Mouse (Mus musculus) heart, embryonic 15.5 days (tissue): ENCODE measurements around the gene Tlcd2. TPM values are rescaled to one million over a fixed set of nuclear protein-coding genes. Genes with fewer than 3 reads are reported as not detected.

Experiments used
- ATAC-seq: fragments of 200-750 bp; cut with Nextera tagmentation; replicated peaks from 2 replicates; pipeline ENCODE4 v1.8.0; 2017; ENCODE audit warnings: low read depth, moderate TSS enrichment; ENCODE audit not compliant: insufficient number of reproducible peaks, insufficient read depth, low FRiP score
- H3K27ac ChIP-seq: fragments of 300-500 bp; sonication (generic); 2 replicates; pipeline ENCODE4 v1.5.1; 2015; ENCODE audit warnings: mild to moderate bottlenecking, inconsistent platforms
- H3K27me3 ChIP-seq: fragments of 300-500 bp; sonication (generic); 2 replicates; pipeline ENCODE4 v1.6.1; 2015; ENCODE audit warnings: inconsistent platforms
- H3K36me3 ChIP-seq: fragments of 300-500 bp; sonication (generic); 2 replicates; pipeline ENCODE4 v1.6.1; 2015; ENCODE audit warnings: mild to moderate bottlenecking, inconsistent platforms
- H3K4me1 ChIP-seq: fragments of 300-500 bp; sonication (generic); replicated peaks from 2 replicates; pipeline ENCODE4 v1.6.1; 2015; ENCODE audit warnings: inconsistent platforms
- H3K4me2 ChIP-seq: fragments of 300-500 bp; sonication (generic); 2 replicates; pipeline ENCODE4 v1.6.1; 2015; ENCODE audit warnings: inconsistent platforms, mild to moderate bottlenecking, moderate library complexity
- H3K4me3 ChIP-seq: fragments of 300-500 bp; sonication (generic); 2 replicates; pipeline ENCODE4 v1.5.1; 2015; ENCODE audit warnings: mild to moderate bottlenecking, inconsistent platforms
- H3K9ac ChIP-seq: fragments of 300-500 bp; sonication (generic); 2 replicates; pipeline ENCODE4 v1.6.1; 2015; ENCODE audit warnings: mild to moderate bottlenecking, inconsistent platforms
- H3K9me3 ChIP-seq: fragments of 300-500 bp; sonication (generic); replicated peaks from 2 replicates; pipeline ENCODE4 v1.6.1; 2016; ENCODE audit warnings: inconsistent platforms
- WGBS: fragments of 180-500 bp; shearing (Covaris S2); methylation state at CpG from one replicate; pipeline ENCODE4 v1.1.7; 2015; ENCODE audit warnings: mixed read lengths; 5-methylcytosine and 5-hydroxymethylcytosine counted together
- polyA plus RNA-seq: library from polyadenylated mRNA; unstranded; fragments of >200 nt; fragmentation: Nextera tagmentation; extraction: Ambion mirVana; gene quantifications from 2 replicates; pipeline ENCODE4 v1.2.1, GENCODE M21; 2015

Tlcd2 gene
- polyA plus RNA-seq, 1 experiment from 2014 or later: 7.9 TPM

- Histone ChIP-seq H3K9me3 (no peaks in the 10 kb centered on the region), H3K27me3 (no peaks in the 10 kb centered on the region), H3K4me2 (peak overlapping the region; percentile 88), H3K27ac (peak overlapping the region; percentile 60), H3K9ac (peak overlapping the region; percentile 61), H3K4me3 (peak overlapping the region; percentile 56), H3K4me1 (peaks cover 28% of the 10 kb centered on the region), H3K36me3 (peaks cover 23% of the 10 kb centered on the region)
- peak; percentile 74 for ATAC-seq
- WGBS: 14% methylated on average over 19 of the region's 19 CpGs
Observed at GRCm38 (mm10) chr11:75467512-75468215, 6.1 kb downstream of the Tlcd2 start.

DNA sequence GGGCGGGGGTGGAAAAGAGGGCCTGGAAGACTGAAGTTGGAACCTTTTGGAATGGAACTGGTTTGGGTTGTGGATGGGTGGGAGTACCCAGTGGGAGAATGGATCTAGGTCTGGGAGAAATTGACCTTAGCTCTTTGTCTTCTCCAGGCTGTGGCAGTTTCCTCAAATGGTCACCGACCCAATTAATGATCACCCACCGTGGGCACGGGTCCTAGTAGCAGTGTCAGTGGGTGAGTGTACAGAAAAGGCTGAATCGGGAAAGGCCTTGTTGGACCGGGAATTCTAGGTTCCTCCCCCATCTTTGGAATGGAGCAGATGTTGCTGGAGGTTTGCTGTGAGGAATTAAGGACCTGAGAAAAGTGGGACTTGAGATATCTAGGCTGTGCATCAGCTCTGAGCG is 6.9 kb downstream of the Tlcd2 start:
- no peaks in the 10 kb centered on the region for H3K27me3 ChIP-seq
- H3K4me3 ChIP-seq: peak overlapping the region; percentile 56
- 60% methylated on average over 7 of the region's 7 CpGs for WGBS
- ATAC-seq: no peak
- no peaks in the 10 kb centered on the region for H3K9me3 ChIP-seq
- H3K36me3 ChIP-seq: peaks cover 23% of the 10 kb centered on the region
- H3K9ac ChIP-seq: peak overlapping the region; percentile 61
- peaks cover 20% of the 10 kb centered on the region for H3K4me1 ChIP-seq
- H3K27ac ChIP-seq: peak overlapping the region; percentile 60; the same call in 1 of the 2 replicates
- H3K4me2 ChIP-seq: peak overlapping the region; percentile 88

GRCm38 (mm10) chr11:75469261-75469660 is 7.7 kb downstream of the Tlcd2 start:
- Histone ChIP-seq H3K36me3 (peaks cover 23% of the 10 kb centered on the region), H3K4me2 (no peak overlapping the region), H3K9me3 (no peaks in the 10 kb centered on the region), H3K4me1 (peaks cover 16% of the 10 kb centered on the region), H3K9ac (no peak overlapping the region), H3K4me3 (no peak overlapping the region), H3K27me3 (no peaks in the 10 kb centered on the region), H3K27ac (no peak overlapping the region)
- no peak for ATAC-seq
- WGBS: 96% methylated on average over 4 of the region's 4 CpGs

GRCm38 (mm10) chr11:75470675-75471074 is 9.2 kb downstream of the Tlcd2 start:
- ATAC-seq: no peak
- Histone ChIP-seq H3K27me3 (no peaks in the 10 kb centered on the region), H3K9me3 (no peaks in the 10 kb centered on the region), H3K4me3 (no peak overlapping the region), H3K4me1 (peaks cover 16% of the 10 kb centered on the region), H3K9ac (no peak overlapping the region), H3K27ac (no peak overlapping the region), H3K4me2 (no peak overlapping the region), H3K36me3 (peaks cover 10% of the 10 kb centered on the region)
- 68% methylated on average over 3 of the region's 3 CpGs for WGBS

GRCm38 (mm10) chr11:75472469-75473081 is 11.1 kb downstream of the Tlcd2 start:
- no peaks in the 10 kb centered on the region for H3K36me3 ChIP-seq
- H3K27ac ChIP-seq: no peak overlapping the region
- no peak overlapping the region for H3K9ac ChIP-seq
- no peak for ATAC-seq
- no peaks in the 10 kb centered on the region for H3K27me3 ChIP-seq
- peaks cover 10% of the 10 kb centered on the region for H3K4me1 ChIP-seq
- H3K4me3 ChIP-seq: no peak overlapping the region
- 64% methylated on average over 11 of the region's 11 CpGs for WGBS
- no peaks in the 10 kb centered on the region for H3K9me3 ChIP-seq
- no peak overlapping the region for H3K4me2 ChIP-seq

- H3K4me3 ChIP-seq: no peak overlapping the region
- no peak for ATAC-seq
- no peak overlapping the region for H3K4me2 ChIP-seq
- peaks cover 2% of the 10 kb centered on the region for H3K4me1 ChIP-seq
- no peak overlapping the region for H3K9ac ChIP-seq
- WGBS: 64% methylated on average over 7 of the region's 7 CpGs
- H3K27ac ChIP-seq: no peak overlapping the region
- H3K27me3 ChIP-seq: no peaks in the 10 kb centered on the region
- no peaks in the 10 kb centered on the region for H3K9me3 ChIP-seq
- no peaks in the 10 kb centered on the region for H3K36me3 ChIP-seq
Observed at GRCm38 (mm10) chr11:75473376-75473775, 11.9 kb downstream of the Tlcd2 start.

DNA sequence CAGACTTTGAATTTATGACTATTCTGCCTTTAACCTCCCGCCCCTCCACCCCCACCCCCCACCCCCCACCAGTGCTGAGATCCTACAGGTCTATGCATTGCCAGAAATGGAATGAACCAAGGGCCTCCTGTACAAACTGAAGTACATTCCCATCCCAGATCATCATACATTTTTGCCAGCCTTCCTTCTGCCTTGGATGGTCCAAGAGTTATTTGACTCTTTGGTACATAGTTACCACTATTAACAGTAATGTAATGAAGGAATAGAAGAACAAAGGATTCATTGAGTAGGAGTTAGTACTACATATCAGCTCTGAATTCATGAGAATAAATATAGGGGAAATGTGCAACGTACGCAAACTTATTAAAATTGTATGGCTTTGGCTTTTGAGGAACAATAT is 24.7 kb downstream of the Tlcd2 start:
- H3K4me3 ChIP-seq: peak overlapping the region; percentile 93
- ATAC-seq: no peak
- peaks cover 13% of the 10 kb centered on the region for H3K4me1 ChIP-seq
- H3K36me3 ChIP-seq: peaks cover 22% of the 10 kb centered on the region
- H3K4me2 ChIP-seq: peak overlapping the region; percentile 47
- WGBS: 21% methylated on average over 3 of the region's 3 CpGs
- no peak overlapping the region for H3K9ac ChIP-seq
- H3K27ac ChIP-seq: no peak overlapping the region
- H3K27me3 ChIP-seq: peaks cover 5% of the 10 kb centered on the region; the same call in 1 of the 2 replicates
- H3K9me3 ChIP-seq: no peaks in the 10 kb centered on the region

- H3K27me3 ChIP-seq: peaks cover 5% of the 10 kb centered on the region; the same call in 1 of the 2 replicates
- peak within 1 kb of the TSS; percentile 93 for H3K4me3 ChIP-seq
- H3K4me2 ChIP-seq: peak within 1 kb of the TSS; percentile 83
- peaks cover 13% of the 10 kb centered on the region for H3K4me1 ChIP-seq
- H3K27ac ChIP-seq: peak within 1 kb of the TSS; percentile 74
- no peaks in the 10 kb centered on the region for H3K9me3 ChIP-seq
- peak within 1 kb of the TSS; percentile 93 for H3K9ac ChIP-seq
- H3K36me3 ChIP-seq: peaks cover 27% of the 10 kb centered on the region
- WGBS: under 1% methylated on average over 52 of the region's 52 CpGs
- peak; percentile 99 for ATAC-seq
Observed at GRCm38 (mm10) chr11:75486601-75487285, 25.2 kb downstream of the Tlcd2 start, which contains the start of gene Prpf8. Prpf8 (plus strand) TSS chr11:75486816.

- Histone ChIP-seq H3K4me1 (peaks cover 13% of the 10 kb centered on the region), H3K9me3 (no peaks in the 10 kb centered on the region), H3K27me3 (peaks cover 5% of the 10 kb centered on the region; the same call in 1 of the 2 replicates), H3K4me2 (peak overlapping the region; percentile 83), H3K27ac (no peak overlapping the region), H3K4me3 (peak overlapping the region; percentile 93), H3K36me3 (peaks cover 35% of the 10 kb centered on the region), H3K9ac (peak overlapping the region; percentile 93)
- ATAC-seq: no peak
- WGBS: 28% methylated on average over 6 of the region's 6 CpGs
Observed at GRCm38 (mm10) chr11:75487496-75487895, 26.0 kb downstream of the Tlcd2 start.

DNA sequence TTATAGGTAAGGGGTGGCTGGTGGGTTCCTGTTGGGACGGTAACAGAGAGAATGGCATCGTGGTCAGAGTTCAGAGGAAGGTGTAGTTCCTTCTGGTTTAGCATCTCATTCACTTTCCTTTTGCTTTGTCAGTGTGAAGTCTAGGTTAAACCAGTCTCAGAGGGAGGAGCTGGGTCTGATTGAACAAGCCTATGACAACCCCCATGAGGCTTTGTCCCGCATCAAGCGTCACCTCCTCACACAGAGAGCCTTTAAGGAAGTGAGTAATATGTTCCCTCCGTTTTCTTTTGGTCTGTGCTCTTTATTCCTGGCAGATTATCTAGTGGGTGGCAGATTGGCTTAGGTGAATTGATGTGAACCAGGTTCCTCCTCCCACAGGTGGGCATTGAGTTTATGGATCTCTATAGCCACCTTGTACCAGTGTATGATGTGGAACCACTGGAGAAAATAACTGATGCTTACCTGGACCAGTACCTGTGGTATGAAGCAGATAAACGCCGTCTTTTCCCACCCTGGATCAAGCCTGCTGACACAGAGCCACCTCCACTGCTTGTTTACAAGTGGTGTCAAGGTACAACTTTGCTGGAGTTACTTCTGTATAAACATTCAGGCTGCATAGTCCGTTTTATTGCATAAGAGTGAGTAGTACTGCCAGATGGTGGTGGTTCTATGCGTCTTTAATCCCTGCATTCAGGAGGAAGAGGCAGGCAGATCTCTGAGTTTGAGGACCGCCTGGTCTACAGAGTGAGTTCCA is 33.0 kb downstream of the Tlcd2 start:
- no peak overlapping the region for H3K4me3 ChIP-seq
- no peaks in the 10 kb centered on the region for H3K27me3 ChIP-seq
- 0 out of 2 replicates have a peak, but pooled peaks cover 4% of the 10 kb centered on the region for H3K4me1 ChIP-seq
- H3K4me2 ChIP-seq: no peak overlapping the region
- H3K36me3 ChIP-seq: peaks cover 100% of the 10 kb centered on the region
- H3K9me3 ChIP-seq: no peaks in the 10 kb centered on the region
- no peak overlapping the region for H3K27ac ChIP-seq
- no peak for ATAC-seq
- H3K9ac ChIP-seq: no peak overlapping the region
- WGBS: 91% methylated on average over 10 of the region's 10 CpGs

GRCm38 (mm10) chr11:75498126-75498525 is 36.6 kb downstream of the Tlcd2 start:
- WGBS: 33% methylated on average over 1 of the region's 1 CpGs
- H3K4me1 ChIP-seq: 0 out of 2 replicates have a peak, but pooled peaks cover 4% of the 10 kb centered on the region
- H3K27me3 ChIP-seq: no peaks in the 10 kb centered on the region
- H3K4me2 ChIP-seq: no peak overlapping the region
- H3K9me3 ChIP-seq: no peaks in the 10 kb centered on the region
- H3K9ac ChIP-seq: no peak overlapping the region
- H3K27ac ChIP-seq: 0 out of 2 replicates have a peak overlapping the region, but pooled peaks have one; percentile 7
- H3K36me3 ChIP-seq: peaks cover 99% of the 10 kb centered on the region
- ATAC-seq: no peak
- no peak overlapping the region for H3K4me3 ChIP-seq
